ENCODE assay signal across 10 mouse cellular contexts in the genomic region with DNA sequence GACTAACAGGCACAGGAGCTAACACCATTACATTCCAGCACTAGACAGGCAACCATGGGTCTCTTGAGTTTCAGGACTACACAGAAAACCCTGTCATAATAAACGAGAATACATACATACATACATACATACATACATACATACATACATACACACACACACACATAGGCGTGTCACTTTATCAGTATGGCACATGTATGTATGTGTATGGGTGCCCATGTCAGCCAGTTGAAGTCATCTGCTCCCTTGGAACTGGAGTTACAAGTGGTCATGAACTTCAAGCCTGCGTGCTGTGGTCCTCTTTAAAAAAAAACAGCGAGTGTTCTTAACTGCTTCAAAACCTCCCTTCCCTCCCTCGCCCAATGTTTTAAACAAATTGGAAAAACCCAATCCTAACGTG. TPM values are rescaled to one million over a fixed set of nuclear protein-coding genes. Genes with fewer than 3 reads are reported as not detected.
A peak's percentile ranks its signal among the peaks of the same experiment; 100 is the strongest.
DNase-seq lines count a peak whose midpoint lies in the region; ATAC-seq and TF ChIP-seq lines count a peak whose summit lies in the region.
"Had no signal": no experiment of that assay in that cellular context is flagged by ENCODE, and none has a peak within 500 bp of the region (broad histone marks: within the 10 kb centered on the region; RNA-seq: fewer than 3 reads in every experiment).

No protein-coding gene starts in this region.

- H3K36me3 ChIP-seq in heart, embryonic 14.5 days (ENCODE audit: control insufficient read depth, insufficient read depth, low read length) = peaks cover 72% of the 10 kb centered on the region
- peaks cover 71% of the 10 kb centered on the region for H3K36me3 ChIP-seq in G1E (replicated peaks)
- H3K36me3 ChIP-seq in hindbrain, embryonic 10.5 days = peaks cover 83% of the 10 kb centered on the region
- H3K36me3 ChIP-seq in megakaryocyte, embryonic 14.5 days (replicated peaks; ENCODE audit: low read length) = peaks cover 73% of the 10 kb centered on the region

- H3K4me2 ChIP-seq in heart, embryonic 14.5 days (ENCODE audit: low read length) = peak overlapping the region; percentile 89

- peak overlapping the region; percentile 67 to 90; a peak in 3 of 4 replicates for H3K27ac ChIP-seq in heart, embryonic 14.5 days (replicated peaks in 1 of 2; ENCODE audit: control insufficient read depth in 1 of 2, insufficient read depth in 1 of 2, low read depth in 2 of 2, low read length in 2 of 2)
- peak overlapping the region; percentile 99 for H3K27ac ChIP-seq in hindbrain, embryonic 10.5 days

- H3K4me3 ChIP-seq in heart, embryonic 14.5 days (ENCODE audit: control insufficient read depth in 1 of 2, insufficient read depth in 1 of 2, low read depth in 1 of 2, low read length in 2 of 2) = peak overlapping the region; percentile 72 to 88
- H3K4me3 ChIP-seq in G1E (ENCODE audit: low read depth, low read length) = peak overlapping the region; percentile 80
- H3K4me3 ChIP-seq in hindbrain, embryonic 10.5 days = peak overlapping the region; percentile 86
- H3K4me3 ChIP-seq in megakaryocyte, embryonic 14.5 days (replicated peaks) = peak overlapping the region; percentile 99

- no peak for DNase-seq in heart, postnatal 25 days (ENCODE audit: low spot score)
- DNase-seq in G1E (ENCODE audit: low spot score) (no peak), MN1 (ENCODE audit: low spot score) (no peak)
- no peak for DNase-seq in hindbrain, embryonic 10.5 days (ENCODE audit: low spot score)
- DNase-seq in layer of hippocampus, adult 8-10 months (ENCODE audit: low spot score in 2 of 2) = no peak
- DNase-seq in frontal cortex, postnatal 10 days (ENCODE audit: low spot score in 2 of 2) = no peak

- intact Hi-C loops in heart, postnatal 25 days (cut with DNase I) = loop anchor here (2.0 kb wide), 1 partner anchor 33 kb away; the partner anchor contains the start of gene Srm

- H3K9me3 ChIP-seq in heart, embryonic 14.5 days (ENCODE audit: control insufficient read depth, low read length) = no peaks in the 10 kb centered on the region
- no peaks in the 10 kb centered on the region for H3K9me3 ChIP-seq in G1E (replicated peaks)
- no peaks in the 10 kb centered on the region for H3K9me3 ChIP-seq in hindbrain, embryonic 10.5 days
- H3K9me3 ChIP-seq in megakaryocyte, embryonic 14.5 days = no peaks in the 10 kb centered on the region

- H3K4me1 ChIP-seq in heart, embryonic 14.5 days (ENCODE audit: control insufficient read depth in 2 of 2, insufficient read depth in 2 of 2, low read length in 2 of 2) = peaks cover 2 to 7% of the 10 kb centered on the region in 2 experiments; a peak in 3 of 4 replicates
- H3K4me1 ChIP-seq in G1E (ENCODE audit: insufficient read depth, low read depth, low read length) = peaks cover 11% of the 10 kb centered on the region
- H3K4me1 ChIP-seq in hindbrain, embryonic 10.5 days (replicated peaks) = peaks cover 12% of the 10 kb centered on the region
- H3K4me1 ChIP-seq in megakaryocyte, embryonic 14.5 days = peaks cover 11% of the 10 kb centered on the region

- WGBS in heart, embryonic 14.5 days = 22% methylated on average over 6 of the region's 6 CpGs
- 31% methylated on average over 6 of the region's 6 CpGs for WGBS in hindbrain, embryonic 10.5 days

- TF ChIP-seq CTCF in G1E (IDR thresholded peaks at IDR 0.05; ENCODE audit: low read depth, low read length) = no peak

- H3K9ac ChIP-seq in heart, embryonic 14.5 days (ENCODE audit: low read length) = peak overlapping the region; percentile 91

- no peak for ATAC-seq in heart, embryonic 14.5 days (ENCODE audit: insufficient number of reproducible peaks, insufficient read depth, low FRiP score, low read depth)
- no peak for ATAC-seq in G1E (ENCODE audit: extremely low read depth, insufficient number of reproducible peaks, low FRiP score, poor library complexity, severe bottlenecking)
- ATAC-seq: Patski had no signal

- H3K27me3 ChIP-seq in heart, embryonic 14.5 days (ENCODE audit: control insufficient read depth, insufficient read depth, low read length) = no peaks in the 10 kb centered on the region
- no peaks in the 10 kb centered on the region for H3K27me3 ChIP-seq in G1E (ENCODE audit: insufficient read depth, low read length)
- no peaks in the 10 kb centered on the region for H3K27me3 ChIP-seq in hindbrain, embryonic 10.5 days (ENCODE audit: insufficient read depth, poor library complexity, severe bottlenecking)
- no peaks in the 10 kb centered on the region for H3K27me3 ChIP-seq in megakaryocyte, embryonic 14.5 days (replicated peaks)
- H3K27me3 ChIP-seq: Patski had no signal

RNA-seq across cellular contexts. Expression of gene Exosc10, which starts 0.5 kb away (rescaled TPM):
- 61.2 and 66.6 TPM in 2 replicates for polyA plus RNA-seq in heart, embryonic 14.5 days (2014; fragmentation: Nextera tagmentation; extraction: Ambion mirVana)
- total RNA-seq in heart, postnatal 25 days (2021) = 10 to 100 TPM; 42.8 to 44.1 TPM
- total RNA-seq in G1E (2014; fragmentation: Nextera tagmentation) (133 and 151 TPM in 2 replicates), G1E (2017) (78.0 and 79.7 TPM in 2 replicates)
- 48.8 and 55.9 TPM in 2 replicates for polyA plus RNA-seq in G1E (2012)
- polyA plus RNA-seq in hindbrain, embryonic 10.5 days (2016; fragmentation: Nextera tagmentation; extraction: Ambion mirVana) = 92.9 and 97.4 TPM in 2 replicates
- 15.4 and 23.5 TPM in 2 replicates for polyA plus RNA-seq in megakaryocyte, embryonic 14.5 days (2012; ENCODE audit: insufficient read depth, low replicate concordance)
- 10 to 100 TPM; 50.1 to 52.6 (median 50.3) TPM for total RNA-seq in layer of hippocampus, adult 8-10 months (2022)

RNA-seq across cellular contexts. Expression of gene Srm, which starts 33.5 kb away (rescaled TPM):
- polyA plus RNA-seq in heart, embryonic 14.5 days (2014; fragmentation: Nextera tagmentation; extraction: Ambion mirVana) = 98.1 and 101 TPM in 2 replicates
- total RNA-seq in heart, postnatal 25 days (2021) = 10 to 100 TPM; 16.6 to 16.8 TPM
- total RNA-seq in G1E (2014; fragmentation: Nextera tagmentation) (328 and 436 TPM in 2 replicates), G1E (2017) (37.8 and 39.5 TPM in 2 replicates)
- polyA plus RNA-seq in G1E (2012) = 379 and 407 TPM in 2 replicates
- polyA plus RNA-seq in hindbrain, embryonic 10.5 days (2016; fragmentation: Nextera tagmentation; extraction: Ambion mirVana) = 190 and 218 TPM in 2 replicates
- polyA plus RNA-seq in megakaryocyte, embryonic 14.5 days (2012; ENCODE audit: insufficient read depth, low replicate concordance) = 215 and 385 TPM in 2 replicates
- 10 to 100 TPM; 66.5 to 78.3 (median 72.2) TPM for total RNA-seq in layer of hippocampus, adult 8-10 months (2022)

RNA-seq across cellular contexts. Expression of gene Masp2, which starts 44.6 kb away (rescaled TPM):
- polyA plus RNA-seq in heart, embryonic 14.5 days (2014; fragmentation: Nextera tagmentation; extraction: Ambion mirVana) = 0.08 TPM in 1 of 2 replicates, not detected in the other
- total RNA-seq in heart, postnatal 25 days (2021) = under 1 TPM; 0.20 to 0.73 TPM
- total RNA-seq in G1E (2014; fragmentation: Nextera tagmentation) = 16.5 and 18.1 TPM in 2 replicates
- total RNA-seq in G1E (2017) = 2.3 and 2.9 TPM in 2 replicates
- polyA plus RNA-seq in G1E (2012) = 0.57 and 0.69 TPM in 2 replicates
- 0.09 TPM in 1 of 2 replicates, not detected in the other for polyA plus RNA-seq in hindbrain, embryonic 10.5 days (2016; fragmentation: Nextera tagmentation; extraction: Ambion mirVana)
- not detected in 2 replicates for polyA plus RNA-seq in megakaryocyte, embryonic 14.5 days (2012; ENCODE audit: insufficient read depth, low replicate concordance)
- 1 to 10 TPM; 1.1 to 5.5 (median 2.9) TPM for total RNA-seq in layer of hippocampus, adult 8-10 months (2022)

RNA-seq across cellular contexts. Expression of gene Angptl7, which starts 57.5 kb away (rescaled TPM):
- polyA plus RNA-seq in heart, embryonic 14.5 days (2014; fragmentation: Nextera tagmentation; extraction: Ambion mirVana) = 11.5 and 16.6 TPM in 2 replicates
- 1 to 10 TPM; 2.3 to 5.4 TPM for total RNA-seq in heart, postnatal 25 days (2021)
- total RNA-seq in G1E (2014; fragmentation: Nextera tagmentation) = not detected in 2 replicates
- total RNA-seq in G1E (2017) = 0.05 TPM in 1 of 2 replicates, not detected in the other
- polyA plus RNA-seq in G1E (2012) = not detected in 2 replicates
- 0.29 and 0.31 TPM in 2 replicates for polyA plus RNA-seq in hindbrain, embryonic 10.5 days (2016; fragmentation: Nextera tagmentation; extraction: Ambion mirVana)
- 0.07 TPM in 1 of 2 replicates, not detected in the other for polyA plus RNA-seq in megakaryocyte, embryonic 14.5 days (2012; ENCODE audit: insufficient read depth, low replicate concordance)
- total RNA-seq in layer of hippocampus, adult 8-10 months (2022) = 1 to 10 TPM in 2 of 4 experiments, under 1 TPM in 1, not detected in 1; 0.33 to 1.2 (median 1.0) TPM
- total RNA-seq: hematopoietic stem cell, adult 5-6 weeks had no signal
